Mouse (Mus musculus) adrenal gland (tissue): ENCODE measurements around the gene Ndufs1.

ENCODE experiments used
- intact Hi-C: fragments of 180-260 bp; cut with DNase I; formaldehyde crosslinking; loops from one replicate; pipeline ENCODE4 v1.15.1; 2025
- long read RNA-seq, 2 experiments: library from polyadenylated mRNA; unstranded; transcript quantifications; one replicate each; pipeline ENCODE4 v2.0.0; 2020; ENCODE audit warnings: borderline replicate concordance in 1 of 2; ENCODE audit not compliant: insufficient replicate concordance in 1 of 2

Ndufs1 gene
- long read RNA-seq, experiment 1, transcript Ndufs1-201 (19 exons, 2,661 nt): major isoform, 66 of 138 reads
- long read RNA-seq, experiment 1, transcript Ndufs1-203 (19 exons, 2,590 nt): minor isoform, 38 of 138 reads
- long read RNA-seq, experiment 1, partial matches to known transcripts: 16 of 138 reads
- long read RNA-seq, experiment 1, other reads (novel, unspliced or antisense): 16 of 138 reads
- long read RNA-seq, experiment 2, transcript Ndufs1-201 (19 exons, 2,661 nt): major isoform, 58 of 115 reads
- long read RNA-seq, experiment 2, transcript Ndufs1-203 (19 exons, 2,590 nt): minor isoform, 20 of 115 reads
- long read RNA-seq, experiment 2, partial matches to known transcripts: 18 of 115 reads
- long read RNA-seq, experiment 2, other reads (novel, unspliced or antisense): 17 of 115 reads

DNA sequence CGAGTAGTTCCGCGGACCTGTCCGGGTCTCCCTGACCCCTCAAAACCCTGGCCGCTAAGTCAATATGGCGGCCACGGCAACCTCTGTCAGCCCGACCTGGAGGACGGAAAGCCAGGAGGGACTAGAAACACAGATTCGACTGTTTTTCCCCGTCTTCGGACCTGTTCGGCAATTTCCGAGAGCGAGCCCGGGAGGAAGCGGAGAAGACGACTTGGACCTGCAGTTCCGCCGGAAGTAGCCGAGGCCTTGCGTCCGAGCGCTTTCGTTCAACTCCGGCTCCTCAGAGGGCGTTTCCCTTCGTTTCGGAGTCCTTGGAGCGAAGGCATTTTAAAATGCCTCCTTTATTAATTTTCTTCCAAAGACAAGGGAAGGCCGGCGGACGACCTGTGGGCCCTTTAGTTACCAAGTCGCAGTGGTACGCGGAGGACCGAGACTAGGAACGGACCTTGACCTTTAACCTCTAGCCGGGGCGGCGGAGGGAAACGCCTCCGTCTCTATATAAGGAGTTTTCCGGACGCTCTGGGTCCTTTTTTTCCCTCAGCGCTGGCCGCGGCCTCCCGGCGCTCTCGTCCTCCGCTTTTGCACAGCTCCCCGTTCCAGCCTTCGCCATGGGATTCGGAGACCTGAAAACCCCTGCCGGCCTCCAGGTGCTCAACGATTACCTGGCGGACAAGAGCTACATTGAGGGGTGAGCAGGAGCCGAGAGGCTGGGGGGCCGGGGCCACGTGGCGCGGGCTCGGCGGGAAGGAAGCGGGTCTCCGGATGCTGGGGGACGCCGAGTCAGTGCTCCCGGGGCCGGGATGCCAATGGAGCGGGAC lies at the start of gene Ndufs1, which contains the start of gene Eef1b2:
Gene Ndufs1 (minus strand): TSS at position 230 of the 818 bp plus-strand sequence.
Gene Eef1b2 (plus strand): TSS at position 222 of the 818 bp plus-strand sequence.
- intact Hi-C loops: loop anchor here (2.0 kb wide), 1 partner anchor 62 kb away; the partner anchor contains the start of gene Ino80d

- intact Hi-C loops: no loop called here
These were observed 49.3 kb upstream of the Ndufs1 start for GRCm38 (mm10) chr1:63225890-63226289.

GRCm38 (mm10) chr1:63225009-63225408 lies 48.4 kb upstream of the Ndufs1 start:
- intact Hi-C loops: no loop called here

DNA sequence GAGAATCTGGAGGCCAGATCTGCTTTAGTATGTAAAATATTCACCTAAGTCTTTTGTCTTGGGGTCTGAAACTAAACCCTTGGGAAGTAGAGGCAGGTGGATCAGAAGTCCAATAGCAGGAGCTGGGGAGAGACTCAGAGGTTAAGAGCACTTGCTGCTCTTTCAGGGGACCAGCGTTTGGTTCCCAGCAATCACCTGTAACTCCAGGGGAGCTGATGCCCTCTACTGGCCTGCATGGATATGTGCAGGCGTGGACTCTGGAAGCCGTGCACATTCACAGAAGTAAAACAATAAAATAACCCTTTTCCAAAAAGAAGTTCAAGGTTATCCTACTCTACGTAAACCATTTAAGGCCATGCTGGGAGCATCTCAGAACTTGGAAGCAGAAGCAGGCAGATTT lies 42.6 kb upstream of the Ndufs1 start:
- intact Hi-C loops: no loop called here

- intact Hi-C loops: no loop called here
These were observed 38.0 kb upstream of the Ndufs1 start for GRCm38 (mm10) chr1:63214631-63215030.

DNA sequence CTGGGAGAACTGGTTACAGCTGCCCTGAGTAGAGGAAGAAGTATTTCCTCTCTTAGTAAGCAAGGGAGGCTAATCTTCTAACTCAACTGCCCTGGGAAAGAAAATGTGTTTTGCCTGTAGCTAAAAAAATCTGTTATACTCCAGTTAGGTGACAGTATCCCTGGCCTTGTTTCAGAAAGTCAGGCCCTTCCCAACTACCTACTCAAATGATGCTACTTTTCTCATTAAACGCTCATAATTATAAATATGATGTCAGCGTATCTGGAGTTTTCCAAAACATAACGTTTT lies 37.6 kb upstream of the Ndufs1 start, which contains the start of gene Gpr1:
Gene Gpr1 (minus strand): TSS at position 273 of the 288 bp plus-strand sequence.
- intact Hi-C loops: no loop called here

GRCm38 (mm10) chr1:63213478-63214270 lies 37.0 kb upstream of the Ndufs1 start:
- intact Hi-C loops: no loop called here

DNA sequence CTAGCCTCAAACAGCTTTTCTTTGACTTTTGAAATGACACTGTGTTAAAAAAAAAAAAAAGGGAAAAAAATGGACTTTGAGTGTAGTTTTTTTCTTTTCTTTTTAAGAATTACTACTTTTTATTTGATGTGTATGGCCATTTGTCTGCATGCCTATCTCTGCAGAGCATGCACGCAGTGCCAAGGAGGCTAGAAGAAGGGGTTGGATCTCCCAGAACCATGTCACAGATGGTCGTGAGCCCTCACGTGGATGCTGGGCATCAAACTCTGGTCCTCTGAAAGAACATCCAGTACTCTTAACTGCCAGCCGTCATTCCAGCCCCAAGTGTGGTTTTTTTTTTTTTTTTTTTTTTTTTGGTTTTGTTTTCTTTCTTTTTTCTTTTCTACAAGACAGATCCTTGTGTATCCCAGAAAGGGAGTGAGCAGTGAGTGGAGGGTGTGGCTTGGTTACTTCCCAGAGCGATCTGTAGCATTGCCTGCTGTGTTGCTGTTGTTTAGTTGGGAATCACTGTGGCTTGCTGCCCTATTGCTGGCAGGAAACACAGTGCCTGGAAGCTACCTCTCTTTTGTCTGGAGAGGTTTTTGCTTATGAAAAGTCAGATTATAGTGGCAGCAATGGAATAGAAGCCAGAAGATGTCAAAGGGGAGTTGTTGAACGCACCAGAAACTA lies 33.4 kb upstream of the Ndufs1 start:
- intact Hi-C loops: no loop called here

DNA sequence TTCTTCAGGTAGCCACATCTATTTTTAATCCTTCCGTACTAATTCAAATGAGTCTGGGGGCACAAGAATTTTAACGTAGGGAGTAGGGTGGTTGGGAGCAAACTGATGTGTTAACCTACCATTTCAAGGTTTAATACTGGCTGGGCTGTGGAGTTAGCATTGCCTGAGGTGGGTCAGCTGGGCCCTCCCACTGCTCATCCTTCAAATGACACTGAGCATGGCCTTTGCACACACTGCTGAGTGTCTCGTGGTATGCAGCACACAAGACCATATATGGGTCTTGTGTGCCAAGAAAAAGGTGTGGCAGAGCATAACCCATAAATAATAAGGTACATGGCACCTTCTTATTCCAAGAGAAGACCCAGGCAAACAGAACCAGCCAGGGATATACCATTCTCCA lies 31.0 kb upstream of the Ndufs1 start:
- intact Hi-C loops: no loop called here

GRCm38 (mm10) chr1:63204660-63205394 lies 28.2 kb upstream of the Ndufs1 start:
- intact Hi-C loops: no loop called here

DNA sequence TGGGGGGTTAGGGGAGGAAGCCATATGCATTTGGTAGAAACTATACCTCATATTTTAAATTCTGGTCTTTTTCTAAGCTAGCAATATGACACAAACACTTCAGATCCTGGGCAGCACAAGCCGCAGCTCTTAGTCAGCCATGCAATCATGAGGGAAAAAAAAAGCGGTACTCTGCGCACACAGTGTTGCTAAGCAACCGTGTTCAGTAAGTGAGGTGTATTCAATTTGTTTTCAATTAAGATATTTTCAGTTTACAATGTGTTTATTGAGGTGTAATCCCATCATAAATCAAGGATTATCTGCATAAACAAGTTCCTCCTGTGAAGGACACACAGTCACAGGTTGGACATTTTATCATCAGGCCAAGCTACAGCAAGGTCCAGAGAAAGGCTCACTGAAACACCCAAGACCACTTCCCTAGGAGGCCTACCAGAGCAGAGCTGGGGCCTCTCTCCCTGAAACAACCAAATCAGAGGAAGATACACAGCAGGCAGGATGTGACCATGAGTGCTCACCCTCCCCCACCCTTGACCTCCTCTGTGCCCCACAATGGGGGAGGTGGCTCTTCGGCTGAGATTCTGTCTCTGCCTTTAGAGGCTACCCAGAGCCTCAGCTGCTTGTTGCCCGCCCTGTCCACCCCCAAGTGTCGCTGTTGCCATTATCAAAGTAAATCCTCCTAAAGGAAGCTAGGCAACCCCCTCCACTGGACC lies 27.5 kb upstream of the Ndufs1 start:
- intact Hi-C loops: no loop called here

DNA sequence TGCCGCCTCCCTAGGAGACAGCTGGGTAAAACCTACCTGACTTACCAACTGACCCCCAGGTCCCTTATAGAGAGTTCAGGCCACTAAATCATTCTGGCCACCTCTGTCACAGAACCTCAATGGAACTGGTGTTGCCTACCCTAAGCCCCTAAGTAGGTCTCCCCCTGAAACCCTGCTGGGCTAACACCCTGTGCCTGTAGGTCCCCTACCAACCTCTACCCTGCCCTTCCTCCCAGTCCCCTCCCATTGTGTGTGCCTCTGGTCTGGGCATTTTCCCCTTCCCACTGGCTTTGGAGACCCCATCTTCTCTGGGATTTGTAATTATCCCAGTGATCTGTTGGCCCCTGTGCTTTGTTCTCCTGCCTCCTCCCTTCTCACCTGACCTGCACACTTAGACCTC lies 26.8 kb upstream of the Ndufs1 start:
- intact Hi-C loops: no loop called here

DNA sequence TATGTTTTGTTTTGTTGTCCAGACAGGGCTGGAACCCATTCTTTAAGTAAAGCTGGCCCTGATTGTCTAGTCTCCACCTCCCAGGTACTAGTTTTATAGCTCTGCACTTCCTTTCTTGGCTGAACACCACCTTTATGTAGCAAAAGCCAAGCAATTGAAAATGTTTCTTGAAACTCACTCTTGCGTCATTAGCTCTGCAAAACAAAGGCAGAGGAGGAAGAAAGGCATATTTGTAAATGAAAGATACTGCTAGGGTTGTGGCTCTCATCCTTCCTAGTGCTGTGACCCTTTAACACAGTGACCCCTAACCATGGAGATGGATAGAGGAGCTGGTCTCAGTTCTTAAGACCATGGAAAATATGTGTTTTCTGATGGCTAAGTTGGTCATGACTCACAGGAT lies 25.0 kb upstream of the Ndufs1 start:
- intact Hi-C loops: no loop called here

DNA sequence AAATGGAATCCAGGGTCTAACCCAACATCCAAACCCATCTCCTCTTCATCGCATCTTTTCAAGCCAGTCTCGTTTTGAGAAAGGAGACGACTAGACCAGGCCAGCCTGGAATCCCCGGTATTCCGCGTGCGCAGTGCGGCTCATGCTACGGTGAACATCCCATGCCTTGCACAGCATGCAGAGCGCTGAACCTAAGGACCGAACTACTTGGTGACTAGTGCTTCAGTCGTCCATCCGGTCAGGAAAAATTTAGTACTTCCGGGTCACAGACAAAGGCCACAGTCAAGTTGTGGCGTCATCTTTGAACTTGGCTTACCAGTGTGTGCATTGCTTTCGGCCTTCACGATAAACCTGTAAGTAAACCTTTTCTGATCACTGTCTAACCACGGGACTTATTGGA lies 23.7 kb upstream of the Ndufs1 start:
- intact Hi-C loops: no loop called here

DNA sequence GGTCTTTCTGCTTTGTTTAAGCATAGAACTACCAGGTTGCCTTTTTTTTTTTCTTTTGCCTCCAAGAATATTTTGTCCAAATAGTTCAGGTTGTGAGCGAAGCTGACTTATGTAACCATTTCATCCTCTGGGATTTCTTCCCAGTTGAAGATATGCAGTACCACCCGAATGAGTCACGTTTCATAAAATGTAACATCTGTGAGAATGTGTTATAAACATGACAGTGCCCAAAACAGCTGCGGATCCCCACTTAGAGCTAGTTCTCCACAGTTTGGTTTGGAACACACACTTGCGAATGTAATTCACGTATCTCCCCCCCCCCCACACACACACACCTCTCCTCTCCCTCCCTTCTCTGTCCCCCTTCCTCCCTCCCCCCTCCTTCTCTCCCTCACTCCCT lies 22.8 kb upstream of the Ndufs1 start:
- intact Hi-C loops: no loop called here

DNA sequence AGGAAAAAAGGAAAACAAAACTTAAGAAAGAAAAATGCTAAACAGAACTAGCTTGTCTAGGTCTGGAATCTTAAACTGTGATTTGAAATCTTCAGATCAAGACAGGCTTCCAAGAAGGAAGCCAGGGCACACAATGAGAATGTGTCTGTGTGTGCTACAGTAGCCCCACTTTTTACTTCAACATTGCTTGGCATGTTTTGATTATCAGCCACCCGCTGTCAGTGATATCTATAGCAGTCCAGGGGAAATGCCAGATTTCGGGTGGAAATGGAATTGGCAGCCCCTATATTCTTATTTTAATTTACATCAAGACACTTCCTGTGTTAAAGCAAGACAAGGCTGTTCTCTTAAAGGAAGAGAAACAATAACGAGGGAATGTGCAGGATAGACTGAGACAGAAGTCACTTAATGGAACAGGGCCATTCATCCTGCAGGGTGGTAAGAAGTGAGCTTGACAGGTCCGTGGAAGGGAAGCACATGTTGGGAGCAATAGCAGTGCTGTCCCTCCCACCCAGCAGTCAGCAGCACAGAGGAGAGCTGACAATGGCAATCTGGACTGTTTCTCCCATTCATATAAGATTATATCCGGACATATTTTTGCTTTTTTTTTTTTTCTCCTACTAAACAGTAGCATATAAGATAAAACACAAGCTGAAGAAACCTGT lies 19.3 kb upstream of the Ndufs1 start:
- intact Hi-C loops: no loop called here

DNA sequence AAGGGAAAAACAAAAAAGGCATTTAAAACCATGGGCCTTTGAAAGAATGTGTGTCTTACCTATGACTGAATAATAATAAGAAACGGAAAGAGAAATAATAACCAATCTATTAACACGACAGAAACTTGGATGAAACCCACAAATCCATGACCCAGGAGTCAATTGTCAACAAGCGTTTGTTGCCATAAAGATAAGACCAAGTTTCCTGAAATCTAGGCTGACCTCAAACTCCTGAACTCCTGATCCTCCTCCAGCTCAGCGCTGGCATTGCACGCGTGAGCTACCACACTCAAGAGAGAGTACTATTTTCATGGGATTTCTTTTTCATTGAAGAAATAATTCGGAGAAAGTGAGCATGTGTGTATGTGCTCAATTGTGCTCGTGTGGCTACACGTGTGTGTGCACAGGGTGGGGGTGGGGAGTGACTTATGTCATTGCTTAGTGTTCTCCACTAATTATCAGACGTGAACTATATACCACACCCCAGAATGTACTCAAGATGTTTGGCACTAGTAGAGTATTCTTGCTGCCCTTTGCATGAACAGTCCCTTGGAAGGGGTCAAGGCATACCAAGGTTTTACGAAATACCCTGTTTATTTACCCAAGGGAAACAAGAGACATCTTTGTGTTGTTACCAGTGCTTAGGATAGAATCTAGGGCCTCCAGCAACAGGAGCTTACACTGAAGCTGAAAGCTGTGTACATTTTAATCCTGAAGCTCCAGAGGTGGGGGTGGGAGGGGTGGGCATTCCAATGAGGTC lies 15.9 kb upstream of the Ndufs1 start:
- intact Hi-C loops: no loop called here

DNA sequence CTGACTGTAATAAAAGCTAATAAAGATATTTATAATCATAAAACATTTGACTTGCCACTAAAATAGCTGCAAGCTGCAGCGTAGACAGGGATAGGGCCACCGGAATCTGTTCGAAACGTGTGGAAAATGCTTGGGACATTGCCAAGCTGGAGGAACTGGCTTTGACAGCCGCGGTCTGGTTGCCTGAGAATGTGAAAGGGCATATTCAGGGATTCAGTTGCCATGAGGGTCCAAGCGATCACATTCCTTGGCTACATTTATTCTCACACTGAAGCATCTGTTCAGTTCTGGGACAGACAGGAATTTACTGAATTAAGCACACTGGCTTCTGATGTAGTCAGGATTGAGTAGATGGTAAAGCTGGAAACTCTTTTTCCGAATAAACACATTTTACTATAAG lies 14.2 kb upstream of the Ndufs1 start:
- intact Hi-C loops: no loop called here
